Mouse (Mus musculus) myocyte (in vitro differentiated cells): ENCODE measurements around the gene Setd1a. TPM values are rescaled to one million over a fixed set of nuclear protein-coding genes. Genes with fewer than 3 reads are reported as not detected.
"Not testable (repeated sequence)": the region's sequence is repeated elsewhere in the genome, so short reads cannot be mapped to it uniquely, and the experiment has no call there.

ENCODE experiments used
- H3K27me3 ChIP-seq: one replicate; pipeline ENCODE4 v1.6.1; 2011; ENCODE audit not compliant: control insufficient read depth, insufficient read depth, insufficient read length
- H3K36me3 ChIP-seq: one replicate; pipeline ENCODE4 v1.6.1; 2011; ENCODE audit not compliant: control insufficient read depth, insufficient read depth
- H3K4me2 ChIP-seq: one replicate; pipeline ENCODE4 v1.6.1; 2011; ENCODE audit warnings: low read depth, control low read depth
- H3K4me3 ChIP-seq: one replicate; pipeline ENCODE4 v1.5.1; 2011; ENCODE audit warnings: mild to moderate bottlenecking, control low read depth, moderate library complexity
- H3K79me2 ChIP-seq: one replicate; pipeline ENCODE4 v1.6.1; 2011; ENCODE audit not compliant: control insufficient read depth, insufficient read depth
- H3ac ChIP-seq: one replicate; pipeline ENCODE4 v1.6.1; 2011; ENCODE audit not compliant: control insufficient read depth, insufficient read length
- CEBPB ChIP-seq: IDR thresholded peaks from 2 replicates; pipeline ENCODE4 v1.6.1; 2011; ENCODE audit warnings: mild to moderate bottlenecking, moderate library complexity; ENCODE audit not compliant: poor library complexity, insufficient read depth, severe bottlenecking
- E2F4 ChIP-seq: IDR thresholded peaks from one replicate; pipeline ENCODE4 v1.6.1; 2011; ENCODE audit warnings: mild to moderate bottlenecking, control low read depth, moderate library complexity; ENCODE audit not compliant: insufficient read depth
- MAX ChIP-seq: IDR thresholded peaks from one replicate; pipeline ENCODE4 v1.6.1; 2011; ENCODE audit warnings: low read depth, mild to moderate bottlenecking, control low read depth
- MYOD1 ChIP-seq, 3 experiments: IDR thresholded peaks; one replicate each; pipeline ENCODE4 v1.6.1; 2011; ENCODE audit warnings: control low read depth in 2 of 3, low read depth in 2 of 3, mild to moderate bottlenecking in 2 of 3, moderate library complexity in 1 of 3; ENCODE audit not compliant: insufficient read length in 2 of 3, control insufficient read depth in 1 of 3
- MYOG ChIP-seq, 3 experiments: IDR thresholded peaks; one replicate each; pipeline ENCODE4 v1.6.1; 2011; ENCODE audit warnings: control low read depth in 2 of 3, low read depth in 2 of 3, mild to moderate bottlenecking in 2 of 3; ENCODE audit not compliant: insufficient read length in 2 of 3, control insufficient read depth in 1 of 3, insufficient read depth in 1 of 3
- POLR2A ChIP-seq: IDR thresholded peaks from one replicate; pipeline ENCODE4 v1.6.1; 2011; ENCODE audit warnings: low read depth, mild to moderate bottlenecking, control low read depth, moderate library complexity; ENCODE audit not compliant: insufficient read length
- POLR2AphosphoS2 ChIP-seq: IDR thresholded peaks from one replicate; pipeline ENCODE4 v1.6.1; 2011; ENCODE audit warnings: low read depth, control low read depth; ENCODE audit not compliant: insufficient read length
- REST ChIP-seq: IDR thresholded peaks from one replicate; pipeline ENCODE4 v1.6.1; 2011; ENCODE audit warnings: mild to moderate bottlenecking, control low read depth, moderate library complexity; ENCODE audit not compliant: insufficient read depth, insufficient read length
- TCF12 ChIP-seq: IDR thresholded peaks from one replicate; pipeline ENCODE4 v1.6.1; 2011; ENCODE audit warnings: mild to moderate bottlenecking, control low read depth; ENCODE audit not compliant: poor library complexity, insufficient read depth, severe bottlenecking
- TCF3 ChIP-seq: IDR thresholded peaks from one replicate; pipeline ENCODE4 v1.6.1; 2011; ENCODE audit warnings: low read depth, control low read depth; ENCODE audit not compliant: insufficient read length
- USF1 ChIP-seq: IDR thresholded peaks from one replicate; pipeline ENCODE4 v1.6.1; 2011; ENCODE audit warnings: low read depth, mild to moderate bottlenecking, control low read depth, moderate library complexity
- polyA plus RNA-seq: library from polyadenylated mRNA; unstranded; fragments of >200 nt; fragmentation: generic; extraction: Trizol; gene quantifications from one replicate; pipeline ENCODE4 v1.2.1, GENCODE M21; 2012; ENCODE audit warnings: missing spikeins

The Setd1a gene
- polyA plus RNA-seq, 1 experiment: 13.7 TPM

DNA sequence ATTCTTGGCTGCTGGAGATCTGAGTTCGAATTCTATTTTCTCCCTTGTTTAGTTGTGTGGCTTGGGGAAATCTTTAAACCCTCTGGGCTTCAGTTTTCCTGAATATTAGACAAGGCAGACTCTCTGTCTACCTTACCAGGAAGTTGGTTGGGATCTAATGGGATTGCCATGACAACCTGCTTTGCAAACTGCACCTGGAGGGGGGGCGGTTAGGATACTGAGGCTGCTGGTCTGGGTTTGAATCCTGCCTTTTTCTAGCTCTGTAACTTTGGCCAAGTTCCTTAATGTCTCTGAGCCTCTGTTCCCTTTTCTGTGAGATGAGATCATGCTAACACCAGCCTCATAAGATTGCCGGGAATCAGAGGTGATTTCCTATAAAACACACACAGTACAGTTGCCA, 46.0 kb downstream of the Setd1a start:
- Histone ChIP-seq H3K36me3 (no peaks in the 10 kb centered on the region), H3K4me2 (no peak overlapping the region), H3ac (no peak overlapping the region), H3K27me3 (peaks cover 41% of the 10 kb centered on the region), H3K79me2 (no peaks in the 10 kb centered on the region), H3K4me3 (no peak overlapping the region)
- TF ChIP-seq REST: no peak
- no peak for TF ChIP-seq MAX
- no peak for TF ChIP-seq TCF3
- no peak for TF ChIP-seq TCF12
- TF ChIP-seq USF1: no peak
- TF ChIP-seq MYOD1 (IDR thresholded peaks at IDR 0.05; ENCODE audit: control insufficient read depth in 1 of 3, insufficient read length in 2 of 3, low read depth in 2 of 3): no peak
- no peak for TF ChIP-seq POLR2A
- no peak for TF ChIP-seq MYOG (IDR thresholded peaks at IDR 0.05; ENCODE audit: control insufficient read depth in 1 of 3, insufficient read depth in 1 of 3, insufficient read length in 2 of 3, low read depth in 2 of 3)
- TF ChIP-seq POLR2AphosphoS2: no peak

GRCm38 (mm10) chr7:127823236-127824171, 47.0 kb downstream of the Setd1a start:
- Histone ChIP-seq H3ac (no peak overlapping the region), H3K4me2 (no peak overlapping the region), H3K79me2 (no peaks in the 10 kb centered on the region), H3K36me3 (no peaks in the 10 kb centered on the region), H3K27me3 (peaks cover 41% of the 10 kb centered on the region), H3K4me3 (no peak overlapping the region)
- TF ChIP-seq MYOD1 (IDR thresholded peaks at IDR 0.05; ENCODE audit: control insufficient read depth in 1 of 3, insufficient read length in 2 of 3, low read depth in 2 of 3): no peak
- TF ChIP-seq USF1: no peak
- TF ChIP-seq MAX: no peak
- no peak for TF ChIP-seq POLR2A
- TF ChIP-seq E2F4: no peak
- no peak for TF ChIP-seq TCF3
- no peak for TF ChIP-seq TCF12
- TF ChIP-seq POLR2AphosphoS2: no peak
- TF ChIP-seq CEBPB: no peak
- TF ChIP-seq MYOG (IDR thresholded peaks at IDR 0.05; ENCODE audit: control insufficient read depth in 1 of 3, insufficient read depth in 1 of 3, insufficient read length in 2 of 3, low read depth in 2 of 3): no peak

GRCm38 (mm10) chr7:127824176-127824871, 47.9 kb downstream of the Setd1a start, which contains the start of the genes Stx4a and Stx1b:
Stx4a (plus strand) TSS chr7:127824294.
Stx1b (minus strand) TSS chr7:127824549.
- Histone ChIP-seq H3K79me2 (no peaks in the 10 kb centered on the region), H3K27me3 (peaks cover 41% of the 10 kb centered on the region), H3K4me3 (no peak within 1 kb of the TSS), H3K36me3 (no peaks in the 10 kb centered on the region), H3ac (no peak within 1 kb of the TSS), H3K4me2 (no peak within 1 kb of the TSS)
- TF ChIP-seq CEBPB: no peak
- no peak for TF ChIP-seq TCF3
- no peak for TF ChIP-seq POLR2AphosphoS2
- TF ChIP-seq MAX: no peak
- no peak for TF ChIP-seq TCF12
- TF ChIP-seq REST: no peak
- no peak for TF ChIP-seq MYOG (IDR thresholded peaks at IDR 0.05; ENCODE audit: control insufficient read depth in 1 of 3, insufficient read depth in 1 of 3, insufficient read length in 2 of 3, low read depth in 2 of 3)
- no peak for TF ChIP-seq USF1

GRCm38 (mm10) chr7:127835550-127835949, 59.1 kb downstream of the Setd1a start:
- TF ChIP-seq USF1: no peak
- Histone ChIP-seq H3K36me3 (no peaks in the 10 kb centered on the region), H3K4me3 (no peak overlapping the region), H3ac (no peak overlapping the region), H3K4me2 (no peak overlapping the region), H3K27me3 (no peaks in the 10 kb centered on the region), H3K79me2 (no peaks in the 10 kb centered on the region)

DNA sequence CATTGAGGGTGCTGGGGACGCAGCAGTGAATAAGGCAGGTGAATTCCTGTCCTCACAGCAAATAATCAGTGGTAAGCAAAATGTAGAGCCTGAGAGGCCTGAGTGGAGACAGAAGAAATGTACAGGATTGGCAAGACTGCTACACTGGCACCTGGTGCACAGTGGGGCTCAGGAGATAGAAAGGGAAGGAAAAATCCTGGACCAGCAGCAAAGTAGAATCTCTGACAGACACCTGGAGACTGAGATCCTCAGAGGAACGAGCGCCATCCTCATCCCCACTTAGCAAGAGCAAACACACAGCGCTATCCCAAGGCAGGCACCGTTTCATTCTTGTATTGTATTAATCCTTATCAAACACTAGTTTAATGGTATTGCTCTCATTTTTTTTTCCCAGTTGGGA, 61.0 kb downstream of the Setd1a start:
- no peaks in the 10 kb centered on the region for H3K27me3 ChIP-seq
- H3ac ChIP-seq: no peak overlapping the region
- peaks cover under 1% of the 10 kb centered on the region for H3K79me2 ChIP-seq
- no peak overlapping the region for H3K4me2 ChIP-seq
- no peak overlapping the region for H3K4me3 ChIP-seq
- H3K36me3 ChIP-seq: no peaks in the 10 kb centered on the region
- TF ChIP-seq USF1 (no peak), REST (no peak), MYOG (IDR thresholded peaks at IDR 0.05; ENCODE audit: control insufficient read depth in 1 of 3, insufficient read depth in 1 of 3, insufficient read length in 2 of 3, low read depth in 2 of 3) (no peak), E2F4 (no peak), POLR2AphosphoS2 (no peak), MYOD1 (IDR thresholded peaks at IDR 0.05; ENCODE audit: control insufficient read depth in 1 of 3, insufficient read length in 2 of 3, low read depth in 2 of 3) (no peak)

DNA sequence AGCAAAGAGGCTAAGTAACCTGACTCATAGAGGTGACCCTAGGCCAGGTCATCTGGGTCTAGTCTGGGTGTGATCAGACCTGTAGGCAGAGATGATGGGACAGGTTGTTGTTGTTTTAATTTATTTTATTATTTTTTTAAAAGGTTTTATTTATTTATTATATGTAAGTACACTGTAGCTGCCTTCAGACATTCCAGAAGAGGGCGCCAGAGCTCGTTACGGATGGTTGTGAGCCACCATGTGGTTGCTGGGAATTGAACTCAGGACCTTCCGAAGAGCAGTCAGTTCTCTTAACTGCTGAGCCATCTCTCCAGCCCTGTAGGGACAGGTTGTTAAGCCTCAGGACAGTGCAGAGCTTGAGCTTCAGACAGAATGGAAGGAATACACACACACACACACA, 61.4 kb downstream of the Setd1a start:
- not testable (repeated sequence) for H3ac ChIP-seq, H3K79me2 ChIP-seq, H3K27me3 ChIP-seq, H3K4me3 ChIP-seq, H3K36me3 ChIP-seq, H3K4me2 ChIP-seq

DNA sequence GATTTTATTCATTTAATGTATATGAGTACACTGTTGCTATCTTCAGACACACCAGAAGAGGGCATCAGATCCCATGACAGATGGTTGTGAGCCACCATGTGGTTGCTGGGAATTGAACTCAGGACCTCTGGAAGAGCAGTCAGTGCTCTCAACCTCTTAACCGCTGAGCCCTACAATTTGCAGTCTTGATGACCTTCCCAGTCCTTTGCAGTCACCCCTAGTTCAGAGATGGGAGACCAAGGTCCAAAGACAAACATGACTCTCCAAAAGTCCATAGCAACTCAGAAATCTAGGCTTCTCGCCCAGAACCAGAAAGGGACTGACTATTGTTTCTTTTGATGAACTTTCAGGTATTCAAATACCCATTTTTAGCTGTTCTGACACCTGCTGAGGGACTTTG, 63.6 kb downstream of the Setd1a start:
- peaks cover 12% of the 10 kb centered on the region for H3K36me3 ChIP-seq
- not testable (repeated sequence) for H3K79me2 ChIP-seq, H3K4me2 ChIP-seq, H3K4me3 ChIP-seq, H3ac ChIP-seq, H3K27me3 ChIP-seq
